Mouse (Mus musculus): ENCODE results near the gene Rara. TPM values are rescaled to one million over a fixed set of nuclear protein-coding genes. Genes with fewer than 3 reads are reported as not detected.

The Rara gene
- total RNA-seq, 2 experiments from 2014 or later, result 20.0 to 24.5 TPM

GRCm38 (mm10) chr11:98952736-98953135, 25.1 kb downstream of the Rara start:
- DNase-seq, result peak in 1 of 2 experiments; percentile 24

DNA sequence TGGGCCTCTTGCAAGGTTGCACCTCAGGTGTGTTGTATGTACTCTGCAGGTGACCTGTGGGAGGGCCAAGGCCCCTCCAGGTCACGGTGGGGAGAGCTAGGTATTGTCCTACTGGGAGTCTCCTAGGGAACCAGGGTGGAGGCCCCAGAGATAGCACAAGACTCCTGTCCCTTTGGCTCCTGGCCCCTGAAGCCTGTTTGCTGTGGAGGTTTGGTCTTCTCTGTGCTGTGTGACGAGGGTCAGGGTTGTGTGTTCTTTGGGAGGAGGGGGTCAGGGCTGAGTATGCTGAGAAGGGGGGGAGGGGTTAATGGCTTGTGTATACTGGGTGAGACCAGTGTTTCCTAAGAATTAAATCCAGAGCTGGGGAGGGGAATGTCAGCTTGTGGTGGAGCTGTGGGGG, 25.7 kb downstream of the Rara start:
- peak in 1 of 2 experiments; percentile 4 for DNase-seq

GRCm38 (mm10) chr11:98953835-98954320, 26.3 kb downstream of the Rara start:
- no peak for DNase-seq

DNA sequence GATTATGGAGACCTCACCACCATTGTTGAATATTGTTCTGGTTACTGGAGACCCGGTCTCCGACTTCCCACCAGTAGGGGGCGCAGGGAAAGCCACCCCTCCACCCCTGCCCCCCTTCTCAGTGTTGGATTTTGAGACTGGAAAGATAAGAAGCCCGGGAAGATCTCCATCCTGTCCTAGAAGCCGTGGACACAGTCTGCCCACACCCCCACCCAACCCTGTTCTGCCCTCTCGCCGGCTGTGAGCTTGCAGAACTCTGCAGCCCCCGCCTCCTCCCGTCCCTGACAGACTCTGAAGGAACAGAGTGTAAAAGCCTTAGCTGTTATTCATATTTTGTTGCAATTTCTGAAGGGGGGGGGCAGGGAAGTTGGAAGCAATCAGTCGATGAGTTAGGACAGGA, 26.8 kb downstream of the Rara start:
- peak; percentile 77 to 88 for DNase-seq

DNA sequence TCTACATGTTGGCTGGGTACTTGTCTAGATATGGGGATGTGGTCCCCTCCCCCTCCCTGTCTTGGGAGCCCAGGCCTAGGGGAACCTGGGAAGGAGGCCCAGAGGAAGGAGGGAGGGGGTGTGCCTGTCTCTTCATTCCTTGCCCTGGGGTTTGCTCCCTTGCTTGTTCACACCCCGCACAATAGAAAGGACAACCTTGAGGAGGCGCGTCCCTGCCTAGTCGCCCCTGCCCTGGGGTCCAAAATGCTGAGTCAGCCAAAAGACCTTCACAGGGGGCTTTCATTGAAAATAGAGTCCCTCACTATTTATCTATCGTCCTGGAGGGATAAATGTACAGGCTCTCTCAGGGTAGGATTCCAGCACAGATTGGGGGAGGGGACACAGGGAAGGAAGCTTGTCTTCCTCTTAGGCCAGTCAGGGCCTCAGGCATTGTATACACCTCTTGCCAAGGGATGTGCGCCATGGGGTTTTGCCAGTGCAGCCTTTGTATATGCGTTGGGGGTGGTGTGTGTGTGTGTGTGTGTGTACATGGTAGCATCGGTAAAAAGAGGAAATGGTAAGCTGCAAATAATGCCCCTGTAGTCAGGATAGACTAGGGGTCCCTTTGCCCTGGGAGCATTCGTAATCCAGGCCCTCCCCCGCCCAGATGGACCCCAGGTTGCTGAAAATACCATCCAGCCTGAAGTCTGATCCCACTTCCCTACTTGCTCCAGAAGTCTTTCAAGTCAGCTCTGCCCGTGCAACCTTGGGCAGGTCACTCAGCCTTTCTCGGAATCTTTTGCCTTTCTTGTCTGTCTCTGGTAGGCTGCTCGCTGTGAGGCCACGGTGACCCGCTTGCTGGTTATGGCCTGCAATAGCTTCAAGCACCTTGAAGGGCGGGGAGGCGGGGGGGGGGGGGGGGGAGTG, 27.4 kb downstream of the Rara start:
- DNase-seq, result peak in 1 of 2 experiments; percentile 49

GRCm38 (mm10) chr11:98955707-98956235, 28.2 kb downstream of the Rara start:
- DNase-seq, result peak; percentile 29 to 75

DNA sequence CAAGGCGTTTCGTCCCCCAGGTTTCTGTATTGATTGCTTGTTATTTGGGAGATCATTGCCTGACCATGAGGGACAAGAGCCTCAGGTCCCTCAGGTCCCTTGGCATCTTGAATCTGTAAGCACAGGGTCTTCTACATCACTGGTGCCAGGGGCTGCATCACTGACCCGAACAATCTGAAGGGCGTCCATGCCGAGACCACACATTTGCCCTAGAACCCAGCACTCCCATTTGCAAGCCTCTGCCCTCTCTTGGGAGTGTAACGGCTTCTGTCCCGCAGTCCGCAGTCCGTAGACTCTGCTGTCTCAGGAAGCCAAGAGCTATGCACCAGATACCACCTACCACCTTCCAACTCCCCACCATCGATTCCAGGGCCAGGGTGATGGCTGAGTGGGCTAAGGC, 28.7 kb downstream of the Rara start:
- DNase-seq, result no peak

DNA sequence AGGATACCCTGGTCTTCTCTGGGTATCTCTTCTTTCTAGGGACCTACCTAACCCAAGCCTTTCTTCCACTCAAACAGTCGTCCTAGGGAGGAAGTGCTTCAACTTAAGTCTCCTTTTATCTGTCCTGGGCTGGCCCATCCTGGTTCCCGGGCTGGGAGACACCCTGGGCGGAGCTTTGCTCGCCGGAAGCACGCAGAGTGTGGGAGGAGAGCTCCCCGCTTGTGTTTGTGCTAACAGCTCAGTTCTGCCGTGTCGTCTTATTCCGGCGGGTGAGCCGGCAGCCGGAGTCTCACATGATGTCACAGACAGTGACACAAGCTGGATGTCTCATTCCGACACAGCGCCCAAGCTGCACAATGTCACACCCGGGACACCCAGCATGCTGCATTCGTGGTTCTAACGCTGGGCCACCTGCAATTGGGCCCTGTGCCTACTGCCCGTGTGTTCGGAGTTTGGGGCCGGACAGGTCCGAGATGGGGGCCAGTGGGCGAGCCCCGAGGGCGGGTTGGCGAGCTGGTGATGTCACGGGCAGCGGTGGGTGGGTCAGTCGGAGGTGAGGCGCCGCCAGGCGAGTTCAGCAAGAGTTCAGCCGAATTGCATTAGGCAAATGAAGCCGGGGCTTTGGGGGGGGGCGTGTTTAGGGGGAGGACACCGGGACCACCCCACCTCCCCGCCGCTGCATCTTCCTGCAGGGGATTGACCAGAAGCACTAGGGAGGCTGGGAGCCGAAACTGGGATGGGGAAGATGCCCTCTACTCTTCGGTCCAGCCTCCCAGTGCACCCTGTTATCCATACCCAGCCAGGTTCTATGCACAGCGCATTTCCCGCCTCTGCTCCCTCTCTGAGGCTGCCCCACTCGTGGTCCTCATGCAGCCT, 32.1 kb downstream of the Rara start:
- peak; percentile 92 for DNase-seq

GRCm38 (mm10) chr11:98960313-98960906, 32.8 kb downstream of the Rara start:
- DNase-seq, result peak; percentile 86 to 92

- peak; percentile 59 to 77 for DNase-seq
Measured at GRCm38 (mm10) chr11:98961051-98961592, 33.5 kb downstream of the Rara start.

- no peak for DNase-seq
Measured at GRCm38 (mm10) chr11:98961766-98962165, 34.1 kb downstream of the Rara start.

DNA sequence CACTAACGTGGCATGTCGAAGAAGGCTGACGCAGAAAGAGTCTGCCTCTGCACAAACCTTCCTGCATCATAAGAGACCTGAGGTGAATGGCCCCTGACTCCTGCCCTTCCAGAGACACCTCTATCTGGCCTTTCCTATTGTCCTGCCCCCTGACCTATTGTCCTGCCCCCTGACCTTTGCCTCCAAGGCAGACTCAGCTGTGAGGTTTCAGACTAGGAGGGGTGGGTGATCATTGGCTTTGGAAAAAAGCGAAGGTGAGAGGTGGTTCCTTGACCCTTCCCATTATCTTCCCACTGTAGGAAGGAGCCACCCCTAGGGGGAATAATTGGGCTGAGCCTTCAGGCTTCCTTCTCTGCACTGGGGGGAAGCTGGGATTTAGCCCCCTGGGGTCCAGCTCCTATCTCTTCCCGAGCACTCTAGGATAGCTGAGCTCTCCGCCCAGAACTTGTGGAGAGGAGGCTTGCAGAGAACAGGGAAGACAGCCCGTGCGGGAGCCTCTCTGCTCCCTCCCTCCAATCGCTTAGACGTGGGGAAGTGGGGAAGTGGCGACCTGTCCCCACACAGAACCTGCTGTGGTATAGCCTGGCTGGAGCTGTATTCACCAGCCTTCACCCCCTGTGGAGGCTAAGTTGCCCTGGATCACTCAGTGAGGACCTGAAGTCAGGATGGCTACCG, 34.9 kb downstream of the Rara start:
- no peak for DNase-seq

DNA sequence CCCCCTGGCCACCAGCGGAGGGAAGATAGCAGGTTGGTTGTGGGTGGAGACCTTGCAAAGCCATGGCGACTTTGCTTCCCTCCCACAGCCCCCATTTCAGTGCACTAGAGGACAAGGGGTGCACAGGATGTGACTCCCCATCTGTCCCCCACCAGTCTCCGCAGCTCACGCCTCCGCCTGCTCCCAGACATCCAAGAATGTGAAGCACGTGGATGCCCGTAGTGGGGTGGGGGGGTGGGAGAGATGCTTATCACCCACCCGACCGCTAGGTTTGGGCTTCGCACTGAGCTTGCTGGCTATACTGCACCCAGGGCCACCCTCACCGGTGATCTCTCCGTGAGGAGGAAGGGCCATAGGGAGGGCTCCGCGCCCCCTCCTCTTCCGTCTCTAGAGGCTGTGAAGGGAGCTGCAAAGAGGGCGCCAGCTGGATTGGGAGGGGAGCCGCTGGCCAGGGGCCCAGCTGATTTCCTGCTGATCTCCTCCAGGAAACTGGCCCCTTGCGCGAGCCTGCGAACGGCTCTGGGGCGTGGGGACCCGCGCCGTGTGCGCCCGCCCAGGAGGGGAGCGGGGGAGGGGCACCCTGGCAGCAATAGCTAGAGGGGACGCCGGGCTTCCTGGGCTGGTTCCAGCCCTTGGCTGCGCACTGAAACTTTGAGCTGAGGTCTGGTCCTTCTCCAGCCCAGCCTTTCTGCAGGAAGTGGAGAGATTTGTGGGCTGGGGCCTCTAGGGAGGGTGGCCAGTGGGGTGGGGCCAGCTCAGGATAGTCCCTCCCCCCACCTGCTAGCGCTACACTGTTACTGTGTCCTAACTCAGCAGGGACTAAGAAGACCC, 35.8 kb downstream of the Rara start:
- peak; percentile 85 to 93 for DNase-seq

DNA sequence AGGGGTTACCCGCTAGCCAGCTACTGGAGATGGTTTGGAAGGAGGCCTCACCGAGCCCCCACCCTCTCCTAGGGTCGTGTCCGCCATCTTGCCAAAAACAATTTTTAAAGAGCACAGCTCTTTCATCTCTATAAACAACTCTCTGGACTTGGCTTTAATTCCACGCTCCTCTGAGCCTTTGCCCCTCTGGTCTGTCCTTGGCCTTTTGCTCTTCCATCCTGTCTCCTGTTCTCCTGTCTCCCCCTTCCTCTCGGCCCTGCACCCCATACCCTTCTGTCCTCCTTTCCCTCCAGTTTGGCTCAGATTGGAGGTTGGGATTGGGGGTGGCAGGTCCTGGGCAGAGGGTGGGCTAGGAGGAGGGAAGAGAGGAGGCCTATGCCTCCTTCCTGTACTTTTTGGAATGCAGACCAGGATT, 36.6 kb downstream of the Rara start:
- no peak for DNase-seq

DNA sequence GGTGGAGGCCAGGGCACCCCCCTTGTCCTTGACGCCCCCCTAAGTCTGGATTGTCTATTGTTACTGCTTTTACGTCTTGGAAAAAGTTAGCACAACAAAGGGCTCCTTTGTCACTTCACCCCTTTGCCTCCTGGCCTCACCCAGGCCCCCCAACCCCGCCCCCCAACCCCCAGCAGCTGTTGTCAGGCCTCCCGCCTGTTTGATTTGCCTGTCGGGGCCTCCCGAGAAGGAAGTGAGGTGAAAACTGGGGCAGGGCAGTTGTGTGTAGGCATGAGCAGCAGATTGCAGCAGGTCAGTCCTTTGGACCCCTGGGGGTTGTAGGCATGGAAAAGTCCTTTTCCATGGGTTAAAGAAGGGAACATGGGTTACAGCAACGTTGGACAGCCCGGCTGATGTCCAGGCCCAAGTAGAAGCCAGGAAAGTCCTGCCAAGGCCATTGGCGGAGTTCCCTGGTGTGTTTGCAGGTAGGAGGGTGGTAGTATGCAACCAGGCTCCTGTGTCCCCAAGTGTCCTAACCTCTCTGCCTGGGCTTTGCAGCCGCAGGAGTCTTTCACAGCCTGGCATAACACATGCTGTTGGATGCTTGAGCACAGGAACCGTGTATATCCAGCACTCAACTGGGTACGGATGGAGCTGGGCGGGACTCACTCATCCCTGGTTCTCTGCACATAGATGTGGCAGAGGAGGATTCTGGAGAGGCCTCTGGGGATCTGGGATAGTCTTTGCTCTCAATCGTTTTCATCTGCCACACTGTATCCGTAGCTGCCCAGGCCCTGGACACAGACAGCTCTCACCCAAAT, 37.2 kb downstream of the Rara start:
- peak in 1 of 2 experiments; percentile 63 for DNase-seq

- no peak for DNase-seq
Measured at GRCm38 (mm10) chr11:98965416-98966077, 37.9 kb downstream of the Rara start.

GRCm38 (mm10) chr11:98966499-98967141, 39.0 kb downstream of the Rara start:
- DNase-seq, result peak; percentile 87 to 88

- DNase-seq, result no peak
Measured at GRCm38 (mm10) chr11:98968079-98968478, 40.5 kb downstream of the Rara start.
